Mouse (Mus musculus): ENCODE measurements around the gene Plvap. TPM values are rescaled to one million over a fixed set of nuclear protein-coding genes. Genes with fewer than 3 reads are reported as not detected.
"Not testable (repeated sequence)": the region's sequence is repeated elsewhere in the genome, so short reads cannot be mapped to it uniquely, and the experiment has no call there.

The Plvap gene
- polyA plus RNA-seq, 1 experiment from 2014 or later = 109 TPM

DNA sequence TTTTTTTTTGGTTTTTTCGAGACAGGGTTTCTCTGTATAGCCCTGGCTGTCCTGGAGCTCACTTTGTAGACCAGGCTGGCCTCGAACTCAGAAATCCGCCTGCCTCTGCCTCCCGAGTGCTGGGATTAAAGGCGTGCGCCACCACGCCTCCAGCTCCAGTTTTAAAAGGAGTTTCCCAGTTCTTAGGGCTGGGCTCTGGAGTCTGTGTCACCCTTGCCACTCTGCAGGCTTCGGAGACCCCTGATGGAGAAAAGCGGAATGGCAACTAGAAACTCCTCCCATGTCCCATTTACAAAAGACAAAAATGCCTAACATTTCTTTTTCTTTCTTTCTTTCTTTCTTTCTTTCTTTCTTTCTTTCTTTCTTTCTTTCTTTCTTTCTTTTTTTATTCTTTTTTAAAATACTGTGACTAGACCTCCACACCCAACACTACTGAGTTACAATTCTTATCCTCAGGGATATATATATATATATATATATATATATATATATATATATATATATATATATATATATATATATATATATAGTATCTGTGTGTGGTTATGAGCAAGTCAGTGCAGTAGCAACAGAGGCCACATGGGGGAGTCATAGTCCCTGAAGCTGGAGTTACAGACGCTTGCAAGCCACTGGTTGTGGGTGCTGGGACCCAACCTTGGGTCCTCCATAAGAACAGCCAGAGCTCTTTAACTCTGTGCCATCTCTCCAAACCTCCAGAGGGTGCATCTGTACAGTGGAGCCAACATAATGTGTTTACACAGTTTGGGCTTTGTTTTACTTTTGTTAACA lies 7.7 kb upstream of the Plvap start:
- not testable (repeated sequence) for H3K27ac ChIP-seq (ENCODE audit: low read depth, low read length)
- 37% methylated on average over 8 of the region's 10 CpGs for WGBS

GRCm38 (mm10) chr8:71516786-71517185 lies 5.2 kb upstream of the Plvap start:
- Histone ChIP-seq H3K4me3 (ENCODE audit: low read depth, low read length) (no peak overlapping the region), H3K9me3 (ENCODE audit: control insufficient read depth) (no peaks in the 10 kb centered on the region), H3K27ac (ENCODE audit: low read depth, low read length) (no peak overlapping the region), H3K27me3 (replicated peaks; ENCODE audit: control insufficient read depth, insufficient read depth, low read length) (no peaks in the 10 kb centered on the region; the same call in 1 of the 2 replicates), H3K4me2 (replicated peaks; ENCODE audit: low read depth) (no peak overlapping the region), H3K9ac (ENCODE audit: low read depth, low read length) (no peak overlapping the region), H3K4me1 (replicated peaks; ENCODE audit: control insufficient read depth, insufficient read depth, low read length) (no peaks in the 10 kb centered on the region), H3K36me3 (ENCODE audit: control insufficient read depth, insufficient read depth) (no peaks in the 10 kb centered on the region)
- ATAC-seq = no peak
- no peak for TF ChIP-seq CTCF (IDR thresholded peaks at IDR 0.05; ENCODE audit: low read depth)
- 12% methylated on average over 6 of the region's 6 CpGs for WGBS

More for the DNA sequence above, 7.7 kb upstream of the Plvap start:
- not testable (repeated sequence) for H3K36me3 ChIP-seq (ENCODE audit: control insufficient read depth, insufficient read depth); H3K9me3 ChIP-seq (ENCODE audit: control insufficient read depth); H3K9ac ChIP-seq (ENCODE audit: low read depth, low read length); H3K27me3 ChIP-seq (replicated peaks; ENCODE audit: control insufficient read depth, insufficient read depth, low read length); H3K4me3 ChIP-seq (ENCODE audit: low read depth, low read length); H3K4me2 ChIP-seq (replicated peaks; ENCODE audit: low read depth); ATAC-seq; H3K4me1 ChIP-seq (replicated peaks; ENCODE audit: control insufficient read depth, insufficient read depth, low read length)
- peak; percentile 74 for TF ChIP-seq CTCF (IDR thresholded peaks at IDR 0.05; ENCODE audit: low read depth)

- Histone ChIP-seq H3K4me2 (replicated peaks; ENCODE audit: low read depth) (no peak overlapping the region), H3K4me3 (ENCODE audit: low read depth, low read length) (no peak overlapping the region), H3K4me1 (replicated peaks; ENCODE audit: control insufficient read depth, insufficient read depth, low read length) (no peaks in the 10 kb centered on the region), H3K36me3 (ENCODE audit: control insufficient read depth, insufficient read depth) (no peaks in the 10 kb centered on the region), H3K9ac (ENCODE audit: low read depth, low read length) (no peak overlapping the region), H3K27me3 (replicated peaks; ENCODE audit: control insufficient read depth, insufficient read depth, low read length) (no peaks in the 10 kb centered on the region), H3K9me3 (ENCODE audit: control insufficient read depth) (no peaks in the 10 kb centered on the region), H3K27ac (ENCODE audit: low read depth, low read length) (no peak overlapping the region)
- no peak for ATAC-seq
- TF ChIP-seq CTCF (IDR thresholded peaks at IDR 0.05; ENCODE audit: low read depth) = no peak
- 68% methylated on average over 5 of the region's 5 CpGs for WGBS
Measured at GRCm38 (mm10) chr8:71515043-71515442, 3.5 kb upstream of the Plvap start.

DNA sequence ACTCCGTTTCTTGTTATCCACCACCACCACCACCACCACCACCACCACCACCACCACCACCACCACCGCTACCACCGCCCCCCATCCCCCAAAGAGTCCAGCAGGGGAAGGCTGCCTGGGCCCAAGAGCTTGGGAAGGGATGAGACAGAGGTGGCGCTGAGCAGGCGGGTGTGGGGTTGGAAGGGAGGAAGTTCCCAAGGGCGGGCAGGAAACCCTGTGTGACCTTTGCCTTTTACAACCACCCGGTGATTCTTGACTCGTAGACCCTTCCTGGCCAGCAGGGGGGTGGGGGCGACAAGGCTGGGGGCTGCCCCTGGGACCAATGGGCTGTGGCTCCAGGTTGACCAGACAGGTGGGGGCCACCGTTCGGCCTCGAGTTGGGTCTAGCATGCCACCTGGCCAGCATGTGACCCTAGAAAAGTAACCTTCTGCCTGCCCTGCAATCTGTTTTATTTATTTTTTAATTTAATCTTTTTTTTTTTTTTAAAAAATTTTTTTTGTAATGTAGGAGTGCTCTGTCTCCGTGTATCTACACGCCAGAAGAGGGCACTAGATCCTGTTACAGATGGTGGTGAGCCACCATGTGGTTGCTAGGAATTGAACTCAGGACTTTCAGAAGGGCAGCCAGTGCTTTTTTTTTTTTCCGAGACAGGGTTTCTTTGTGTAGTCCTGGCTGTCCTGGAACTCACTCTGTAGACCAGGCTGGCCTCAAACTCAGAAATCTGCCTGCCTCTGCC lies 1.6 kb upstream of the Plvap start:
- H3K4me3 ChIP-seq (ENCODE audit: low read depth, low read length) = no peak overlapping the region
- peaks cover 8% of the 10 kb centered on the region; the same call in 1 of the 2 replicates for H3K27me3 ChIP-seq (replicated peaks; ENCODE audit: control insufficient read depth, insufficient read depth, low read length)
- no peaks in the 10 kb centered on the region for H3K9me3 ChIP-seq (ENCODE audit: control insufficient read depth)
- no peak overlapping the region for H3K27ac ChIP-seq (ENCODE audit: low read depth, low read length)
- H3K36me3 ChIP-seq (ENCODE audit: control insufficient read depth, insufficient read depth) = no peaks in the 10 kb centered on the region
- TF ChIP-seq CTCF (IDR thresholded peaks at IDR 0.05; ENCODE audit: low read depth) = 0 out of 2 replicates have a peak, but pooled peaks have one; percentile 15
- no peak overlapping the region for H3K9ac ChIP-seq (ENCODE audit: low read depth, low read length)
- WGBS = 67% methylated on average over 15 of the region's 15 CpGs
- H3K4me1 ChIP-seq (replicated peaks; ENCODE audit: control insufficient read depth, insufficient read depth, low read length) = no peaks in the 10 kb centered on the region
- ATAC-seq = no peak
- H3K4me2 ChIP-seq (replicated peaks; ENCODE audit: low read depth) = no peak overlapping the region

- H3K4me3 ChIP-seq (ENCODE audit: low read depth, low read length) = no peak overlapping the region
Measured at GRCm38 (mm10) chr8:71509316-71509715, 2.2 kb downstream of the Plvap start.

GRCm38 (mm10) chr8:71507589-71508104 lies 3.9 kb downstream of the Plvap start:
- WGBS = under 1% methylated on average over 61 of the region's 61 CpGs
- Histone ChIP-seq H3K36me3 (ENCODE audit: control insufficient read depth, insufficient read depth) (no peaks in the 10 kb centered on the region), H3K27ac (ENCODE audit: low read depth, low read length) (no peak overlapping the region)

More at GRCm38 (mm10) chr8:71509316-71509715, 2.2 kb downstream of the Plvap start:
- 62% methylated on average over 2 of the region's 2 CpGs for WGBS
- H3K9me3 ChIP-seq (ENCODE audit: control insufficient read depth) = no peaks in the 10 kb centered on the region
- H3K27ac ChIP-seq (ENCODE audit: low read depth, low read length) = no peak overlapping the region
- ATAC-seq = no peak
- H3K9ac ChIP-seq (ENCODE audit: low read depth, low read length) = no peak overlapping the region
- H3K27me3 ChIP-seq (replicated peaks; ENCODE audit: control insufficient read depth, insufficient read depth, low read length) = peaks cover 33% of the 10 kb centered on the region
- no peaks in the 10 kb centered on the region for H3K4me1 ChIP-seq (replicated peaks; ENCODE audit: control insufficient read depth, insufficient read depth, low read length)
- H3K36me3 ChIP-seq (ENCODE audit: control insufficient read depth, insufficient read depth) = no peaks in the 10 kb centered on the region
- H3K4me2 ChIP-seq (replicated peaks; ENCODE audit: low read depth) = peak overlapping the region; percentile 21; the same call in 1 of the 2 replicates
- TF ChIP-seq CTCF (IDR thresholded peaks at IDR 0.05; ENCODE audit: low read depth) = no peak

More at GRCm38 (mm10) chr8:71507589-71508104, 3.9 kb downstream of the Plvap start:
- Histone ChIP-seq H3K9ac (ENCODE audit: low read depth, low read length) (0 out of 2 replicates have a peak overlapping the region, but pooled peaks have one; percentile 22), H3K27me3 (replicated peaks; ENCODE audit: control insufficient read depth, insufficient read depth, low read length) (peaks cover 33% of the 10 kb centered on the region), H3K4me1 (replicated peaks; ENCODE audit: control insufficient read depth, insufficient read depth, low read length) (no peaks in the 10 kb centered on the region), H3K4me3 (ENCODE audit: low read depth, low read length) (peak overlapping the region; percentile 40), H3K9me3 (ENCODE audit: control insufficient read depth) (no peaks in the 10 kb centered on the region), H3K4me2 (replicated peaks; ENCODE audit: low read depth) (peak overlapping the region; percentile 72)
- peak; percentile 68 for ATAC-seq
- TF ChIP-seq CTCF (IDR thresholded peaks at IDR 0.05; ENCODE audit: low read depth) = no peak

All from intestine, postnatal 0 days (tissue).